Mouse (Mus musculus) embryonic facial prominence, embryonic 13.5 days (tissue): ENCODE results near the gene 4430402I18Rik. TPM values are rescaled to one million over a fixed set of nuclear protein-coding genes. Genes with fewer than 3 reads are reported as not detected.

Source experiments
- ATAC-seq: fragments of 200-750 bp; cut with Nextera tagmentation; 2 replicates; pipeline ENCODE4 v1.8.0; 2017; ENCODE audit warnings: low read depth; ENCODE audit not compliant: insufficient number of reproducible peaks, insufficient read depth, low FRiP score, low TSS enrichment
- H3K27ac ChIP-seq: fragments of 300-500 bp; sonication (generic); 2 replicates; pipeline ENCODE4 v1.5.1; 2015; ENCODE audit warnings: moderate library complexity, mild to moderate bottlenecking, inconsistent platforms
- H3K27me3 ChIP-seq: fragments of 300-500 bp; sonication (generic); 2 replicates; pipeline ENCODE4 v1.6.1; 2015; ENCODE audit warnings: mild to moderate bottlenecking, inconsistent platforms
- H3K36me3 ChIP-seq: fragments of 300-500 bp; sonication (generic); 2 replicates; pipeline ENCODE4 v1.6.1; 2015; ENCODE audit warnings: mild to moderate bottlenecking, inconsistent platforms
- H3K4me1 ChIP-seq: fragments of 300-500 bp; sonication (generic); 2 replicates; pipeline ENCODE4 v1.6.1; 2015; ENCODE audit warnings: inconsistent platforms
- H3K4me2 ChIP-seq: fragments of 300-500 bp; sonication (generic); 2 replicates; pipeline ENCODE4 v1.6.1; 2015; ENCODE audit warnings: moderate library complexity, mild to moderate bottlenecking, inconsistent platforms
- H3K4me3 ChIP-seq: fragments of 300-500 bp; sonication (generic); 2 replicates; pipeline ENCODE4 v1.5.1; 2015; ENCODE audit warnings: mild to moderate bottlenecking, inconsistent platforms
- H3K9ac ChIP-seq: fragments of 300-500 bp; sonication (generic); 2 replicates; pipeline ENCODE4 v1.6.1; 2015; ENCODE audit warnings: mild to moderate bottlenecking, inconsistent platforms
- H3K9me3 ChIP-seq: fragments of 300-500 bp; sonication (generic); 2 replicates; pipeline ENCODE4 v1.6.1; 2016; ENCODE audit warnings: inconsistent platforms
- WGBS: fragments of 180-500 bp; shearing (Covaris S2); methylation state at CpG from one replicate; pipeline ENCODE4 v1.1.7; 2015; ENCODE audit warnings: mixed read lengths; 5-methylcytosine and 5-hydroxymethylcytosine counted together
- polyA plus RNA-seq: library from polyadenylated mRNA; unstranded; fragments of >200 nt; fragmentation: Nextera tagmentation; extraction: Ambion mirVana; gene quantifications from 2 replicates; pipeline ENCODE4 v1.2.1, GENCODE M21; 2015

4430402I18Rik gene
- polyA plus RNA-seq, 1 experiment from 2014 or later: 0.30 TPM

GRCm38 (mm10) chr19:28854831-28855230 lies 112.8 kb downstream of the 4430402I18Rik start:
- 69% methylated on average over 1 of the region's 1 CpGs for WGBS
- H3K27ac ChIP-seq: no peak overlapping the region
- H3K36me3 ChIP-seq: no peaks in the 10 kb centered on the region
- no peak for ATAC-seq
- H3K9me3 ChIP-seq: no peaks in the 10 kb centered on the region
- no peak overlapping the region for H3K4me3 ChIP-seq
- H3K9ac ChIP-seq: no peak overlapping the region
- no peak overlapping the region for H3K4me2 ChIP-seq
- no peaks in the 10 kb centered on the region for H3K27me3 ChIP-seq
- no peaks in the 10 kb centered on the region for H3K4me1 ChIP-seq

GRCm38 (mm10) chr19:28852001-28852400 lies 115.6 kb downstream of the 4430402I18Rik start:
- H3K9ac ChIP-seq: no peak overlapping the region
- H3K27me3 ChIP-seq: no peaks in the 10 kb centered on the region
- H3K27ac ChIP-seq: no peak overlapping the region
- no peaks in the 10 kb centered on the region for H3K36me3 ChIP-seq
- H3K4me1 ChIP-seq: no peaks in the 10 kb centered on the region
- 88% methylated on average over 3 of the region's 3 CpGs for WGBS
- H3K9me3 ChIP-seq: no peaks in the 10 kb centered on the region
- no peak overlapping the region for H3K4me2 ChIP-seq
- no peak for ATAC-seq
- H3K4me3 ChIP-seq: no peak overlapping the region

DNA sequence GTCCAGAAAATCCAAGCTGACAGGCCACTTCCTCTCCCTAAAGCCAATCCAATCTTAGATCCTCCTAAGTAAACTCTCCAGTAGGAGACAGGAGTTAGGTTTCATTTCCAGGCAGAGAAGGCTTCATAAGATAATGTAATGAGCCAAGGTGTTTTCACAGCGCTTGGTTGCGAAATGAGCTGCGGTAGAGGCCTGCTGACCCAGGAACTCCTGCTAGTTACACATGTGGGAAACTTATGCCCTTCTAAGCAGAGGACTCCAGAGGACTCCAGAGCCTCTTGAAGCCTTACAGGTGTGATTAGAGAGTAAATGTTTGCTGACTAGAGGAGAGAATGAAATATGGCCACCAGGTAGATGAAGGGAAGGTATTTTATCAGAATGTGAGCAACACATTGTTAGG lies 117.1 kb downstream of the 4430402I18Rik start:
- Histone ChIP-seq H3K27ac (no peak overlapping the region), H3K27me3 (no peaks in the 10 kb centered on the region), H3K4me3 (no peak overlapping the region), H3K9me3 (no peaks in the 10 kb centered on the region), H3K4me2 (no peak overlapping the region), H3K36me3 (no peaks in the 10 kb centered on the region), H3K9ac (no peak overlapping the region), H3K4me1 (no peaks in the 10 kb centered on the region)
- ATAC-seq: no peak
- WGBS: 84% methylated on average over 3 of the region's 3 CpGs

DNA sequence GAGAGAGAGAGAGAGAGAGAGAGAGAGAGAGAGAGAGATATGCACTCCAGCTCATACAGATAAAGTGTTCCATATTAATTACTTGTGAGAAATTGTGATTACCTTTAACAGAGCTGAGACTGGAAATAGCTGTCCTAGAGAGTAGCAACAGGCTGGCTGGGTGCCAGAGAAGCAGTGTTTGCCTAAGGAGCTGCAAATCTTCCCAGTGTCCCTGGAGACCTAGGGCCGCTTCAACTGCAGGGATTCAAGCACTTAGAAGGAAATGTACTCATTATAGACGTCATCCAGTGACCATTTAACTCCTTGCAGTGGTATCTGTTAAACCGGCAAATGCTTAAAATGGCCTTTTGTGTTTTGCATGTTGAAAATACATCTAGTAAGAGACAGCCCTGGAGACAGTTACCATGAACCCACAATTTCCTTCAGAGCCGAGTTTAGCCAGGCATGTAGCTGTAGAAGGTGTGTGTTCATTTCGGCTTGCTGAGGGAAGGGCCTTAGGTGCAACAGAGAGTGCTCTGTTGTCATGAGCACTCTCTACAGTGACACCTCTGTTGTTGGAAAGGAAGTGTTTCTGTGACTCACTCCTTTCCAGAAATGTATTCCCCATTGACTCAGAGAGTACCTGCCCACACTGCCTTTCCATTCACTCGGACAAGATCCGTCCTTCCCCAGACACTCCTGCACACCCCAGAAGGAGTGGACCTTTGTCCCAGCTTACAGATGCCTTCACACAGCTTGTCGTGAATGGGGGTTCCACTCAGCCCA lies 122.5 kb downstream of the 4430402I18Rik start:
- Histone ChIP-seq H3K27me3 (no peaks in the 10 kb centered on the region), H3K9me3 (no peaks in the 10 kb centered on the region), H3K4me2 (no peak overlapping the region), H3K4me1 (no peaks in the 10 kb centered on the region), H3K27ac (no peak overlapping the region), H3K4me3 (no peak overlapping the region), H3K9ac (no peak overlapping the region), H3K36me3 (no peaks in the 10 kb centered on the region)
- 61% methylated on average over 8 of the region's 8 CpGs for WGBS
- no peak for ATAC-seq

Other genes starting within 250 kb of the 4430402I18Rik start
- gene Slc1a1, start 132.8 kb downstream of the 4430402I18Rik start, polyA plus RNA-seq: 2.2 TPM in 2 replicates
- gene Plpp6, start 3.8 kb downstream of the 4430402I18Rik start, polyA plus RNA-seq: 6.4 and 6.8 TPM in 2 replicates
- 45.4 and 47.6 TPM in 2 replicates for gene Cdc37l1, start 22.6 kb upstream of the 4430402I18Rik start, polyA plus RNA-seq
- 68.8 and 72.8 TPM in 2 replicates for gene Ak3, start 80.2 kb upstream of the 4430402I18Rik start, polyA plus RNA-seq
- 60.4 and 67.0 TPM in 2 replicates for gene Rcl1, start 133.6 kb upstream of the 4430402I18Rik start, polyA plus RNA-seq